Mouse (Mus musculus) heart, postnatal 0 days (tissue): ENCODE data around the gene Anks1.

Source experiments
- CTCF ChIP-seq: IDR thresholded peaks from 2 replicates; pipeline ENCODE4 v1.5.1; 2016; ENCODE audit warnings: antibody characterized with exemption, control low read depth, low read depth
- EP300 ChIP-seq: IDR thresholded peaks from 2 replicates; pipeline ENCODE4 v1.6.1; 2016; ENCODE audit warnings: antibody characterized with exemption, low read depth

- no peak for TF ChIP-seq EP300
- TF ChIP-seq CTCF = no peak
These were observed 5.6 kb downstream of the Anks1 start for GRCm38 (mm10) chr17:27914742-27915141.
